Mouse (Mus musculus): Measurements from ENCODE around the gene Itsn2. TPM values are rescaled to one million over a fixed set of nuclear protein-coding genes. Genes with fewer than 3 reads are reported as not detected.
A peak's percentile ranks its signal among the peaks of the same experiment; 100 is the strongest.

Itsn2 gene
- total and polyA plus RNA-seq, 3 experiments: 27.9 to 48.1 (median 44.4) TPM

- H3K27me3 ChIP-seq (replicated peaks): no peaks in the 10 kb centered on the region
- no peak overlapping the region for H3K4me3 ChIP-seq (replicated peaks in 1 of 3; ENCODE audit: low read depth in 2 of 3, low read length in 2 of 3, poor library complexity in 1 of 3)
- no peaks in the 10 kb centered on the region for H3K79me2 ChIP-seq (replicated peaks; ENCODE audit: control insufficient read depth, extremely low read depth, insufficient read depth, poor library complexity, severe bottlenecking)
- H3K9me3 ChIP-seq (replicated peaks; ENCODE audit: low read length): peaks cover 3% of the 10 kb centered on the region
- in situ Hi-C loops (cut with MboI; ENCODE audit: low pct_ligation_motif_present, low pct_unique_long_range_greater_than_20kb, low sequenced_read_pairs): no loop called here
- dilution Hi-C loops (cut with MboI; ENCODE audit: extremely low pct_ligation_motif_present, extremely low pct_unique_long_range_greater_than_20kb, low sequenced_read_pairs): no loop called here
- no peaks in the 10 kb centered on the region for H3K4me1 ChIP-seq (ENCODE audit: control insufficient read depth in 1 of 2, insufficient read depth in 2 of 2)
- H3K4me2 ChIP-seq (ENCODE audit: insufficient read depth, low read depth, poor library complexity, severe bottlenecking): no peak overlapping the region
- H3K36me3 ChIP-seq (replicated peaks in 1 of 2; ENCODE audit: control insufficient read depth in 1 of 2, insufficient read depth in 1 of 2, low read length in 1 of 2): peaks cover 0 to 18% of the 10 kb centered on the region in 2 experiments
- peak; percentile 7 for DNase-seq (ENCODE audit: extremely low read depth)
- TF ChIP-seq MAX (IDR thresholded peaks at IDR 0.05; ENCODE audit: low read length) (0 out of 2 replicates have a peak, but pooled peaks have one; percentile 10), ZNF384 (IDR thresholded peaks at IDR 0.05; ENCODE audit: low read depth, low read length) (no peak), CTCF (conservative IDR thresholded peaks at IDR 0.05 in 1 of 2, IDR thresholded peaks at IDR 0.05 in 1 of 2; ENCODE audit: low read depth in 2 of 2, low read length in 2 of 2) (peak in 1 of 2 experiments; percentile 33; a peak in 2 of 4 replicates)
- no peak overlapping the region for H3K9ac ChIP-seq (ENCODE audit: insufficient read depth, low read depth)
- H3K27ac ChIP-seq (ENCODE audit: insufficient read depth, low read depth): no peak overlapping the region
Observed at GRCm38 (mm10) chr12:4729165-4729564, 136.7 kb downstream of the Itsn2 start.

- no peak overlapping the region for H3K9ac ChIP-seq (ENCODE audit: insufficient read depth, low read depth)
- no peak for TF ChIP-seq POLR2A (IDR thresholded peaks at IDR 0.05; ENCODE audit: low read depth, low read length)
- no peak for TF ChIP-seq ELF1 (IDR thresholded peaks at IDR 0.05; ENCODE audit: low read depth, low read length)
- TF ChIP-seq NRF1 (IDR thresholded peaks at IDR 0.05; ENCODE audit: low read depth, low read length): no peak
- no peak for TF ChIP-seq SIN3A (IDR thresholded peaks at IDR 0.05; ENCODE audit: low read length)
- TF ChIP-seq EP300 (IDR thresholded peaks at IDR 0.05; ENCODE audit: low read length): no peak
- no peak for TF ChIP-seq BHLHE40 (IDR thresholded peaks at IDR 0.05; ENCODE audit: low read depth, low read length)
- no peak for TF ChIP-seq MEF2A (IDR thresholded peaks at IDR 0.05; ENCODE audit: borderline replicate concordance, low read depth, low read length)
- no peak for TF ChIP-seq NELFE (IDR thresholded peaks at IDR 0.05; ENCODE audit: low read depth, low read length)
- TF ChIP-seq MAZ (IDR thresholded peaks at IDR 0.05; ENCODE audit: low read depth, low read length): no peak
- TF ChIP-seq RCOR1 (conservative IDR thresholded peaks at IDR 0.05; ENCODE audit: low read depth, low read length): no peak
- no peak for TF ChIP-seq ZKSCAN1 (IDR thresholded peaks at IDR 0.05; ENCODE audit: borderline replicate concordance, low read depth, low read length)
- no peak for TF ChIP-seq TBP (conservative IDR thresholded peaks at IDR 0.05; ENCODE audit: low read depth, low read length)
- TF ChIP-seq ETS1 (conservative IDR thresholded peaks at IDR 0.05; ENCODE audit: low read depth, low read length): no peak
- TF ChIP-seq RAD21 (IDR thresholded peaks at IDR 0.05; ENCODE audit: low read depth, low read length): no peak
- no peak for TF ChIP-seq KAT2A (IDR thresholded peaks at IDR 0.05; ENCODE audit: insufficient replicate concordance, low read length)
- no peak for TF ChIP-seq PAX5 (IDR thresholded peaks at IDR 0.05; ENCODE audit: low read length)
- TF ChIP-seq MAX (IDR thresholded peaks at IDR 0.05; ENCODE audit: low read length): no peak
- TF ChIP-seq POLR2AphosphoS2 (IDR thresholded peaks at IDR 0.05; ENCODE audit: low read depth, low read length): no peak
- no peak for TF ChIP-seq JUND (conservative IDR thresholded peaks at IDR 0.05; ENCODE audit: low read depth, low read length)
- dilution Hi-C loops (cut with MboI; ENCODE audit: extremely low pct_ligation_motif_present, extremely low pct_unique_long_range_greater_than_20kb, low sequenced_read_pairs): no loop called here
- no peaks in the 10 kb centered on the region for H3K27me3 ChIP-seq (replicated peaks)
- peaks cover 3% of the 10 kb centered on the region for H3K9me3 ChIP-seq (replicated peaks; ENCODE audit: low read length)
- DNase-seq (ENCODE audit: extremely low read depth): no peak
- no peak overlapping the region for H3K4me3 ChIP-seq (replicated peaks in 1 of 3; ENCODE audit: low read depth in 2 of 3, low read length in 2 of 3, poor library complexity in 1 of 3)
- H3K4me1 ChIP-seq (ENCODE audit: control insufficient read depth in 1 of 2, insufficient read depth in 2 of 2): no peaks in the 10 kb centered on the region
- in situ Hi-C loops (cut with MboI; ENCODE audit: low pct_ligation_motif_present, low pct_unique_long_range_greater_than_20kb, low sequenced_read_pairs): no loop called here
- H3K27ac ChIP-seq (ENCODE audit: insufficient read depth, low read depth): no peak overlapping the region
- H3K79me2 ChIP-seq (replicated peaks; ENCODE audit: control insufficient read depth, extremely low read depth, insufficient read depth, poor library complexity, severe bottlenecking): no peaks in the 10 kb centered on the region
- no peak overlapping the region for H3K4me2 ChIP-seq (ENCODE audit: insufficient read depth, low read depth, poor library complexity, severe bottlenecking)
- peaks cover 0 to 10% of the 10 kb centered on the region in 2 experiments for H3K36me3 ChIP-seq (replicated peaks in 1 of 2; ENCODE audit: control insufficient read depth in 1 of 2, insufficient read depth in 1 of 2, low read length in 1 of 2)
Observed at GRCm38 (mm10) chr12:4731629-4732028, 139.2 kb downstream of the Itsn2 start.
